Mouse (Mus musculus): ENCODE measurements around the gene Rit1. TPM values are rescaled to one million over a fixed set of nuclear protein-coding genes. Genes with fewer than 3 reads are reported as not detected.

Rit1 gene
- 10 to 100 TPM; 41.5 to 50.4 TPM for total RNA-seq (2023)

GRCm38 (mm10) chr3:88716399-88717197 lies at the start of gene Rit1:
TSS of gene Rit1 (plus strand) at chr3:88716838.

GRCm38 (mm10) chr3:88684980-88685941 lies 31.4 kb upstream of the Rit1 start, which contains the start of gene Khdc4:
TSS of gene Khdc4 (plus strand) at chr3:88685803.

GRCm38 (mm10) chr3:88774939-88775841 lies 58.6 kb downstream of the Rit1 start, which contains the start of gene Syt11:
TSS of gene Syt11 (minus strand) at chr3:88775164.

Other genes with a start within 250 kb of the Rit1 start
- 10 to 100 TPM; 17.1 to 26.2 TPM for gene Lmna, start 206.9 kb upstream of the Rit1 start, total RNA-seq (2023)
- under 1 TPM; 0.20 to 0.33 TPM for gene Mex3a, start 184.4 kb upstream of the Rit1 start, total RNA-seq (2023)
- gene Rab25, start 168.5 kb upstream of the Rit1 start, total RNA-seq (2023): not detected
- gene Lamtor2, start 163.8 kb upstream of the Rit1 start, total RNA-seq (2023): 10 to 100 TPM; 74.0 to 89.2 TPM
- 10 to 100 TPM; 20.0 to 20.2 TPM for gene Ubqln4, start 163.1 kb upstream of the Rit1 start, total RNA-seq (2023)
- gene Ssr2, start 141.0 kb upstream of the Rit1 start, total RNA-seq (2023): 10 to 100 TPM; 77.9 to 78.3 TPM
- 100 to 1,000 TPM; 201 to 231 TPM for gene Arhgef2, start 110.9 kb upstream of the Rit1 start, total RNA-seq (2023)
- under 1 TPM in 1 of 2 experiments, not detected in 1; 0.28 TPM for gene Rxfp4, start 63.7 kb upstream of the Rit1 start, total RNA-seq (2023)
- gene Khdc4, start 31.0 kb upstream of the Rit1 start, total RNA-seq (2023): 10 to 100 TPM; 64.7 to 80.3 TPM
- gene Syt11, start 58.3 kb downstream of the Rit1 start, total RNA-seq (2023): under 1 TPM; 0.79 to 0.83 TPM
- 10 to 100 TPM; 29.8 to 31.2 TPM for gene Gon4l, start 118.4 kb downstream of the Rit1 start, total RNA-seq (2023)
- 1 to 10 TPM; 6.4 TPM for gene Msto1, start 197.2 kb downstream of the Rit1 start, total RNA-seq (2023)
- gene Ash1l, start 233.8 kb downstream of the Rit1 start, total RNA-seq (2023): 10 to 100 TPM; 37.4 to 45.5 TPM
- 10 to 100 TPM; 62.3 to 64.7 TPM for gene Dap3, start 234.3 kb downstream of the Rit1 start, total RNA-seq (2023)